In the genomic region with DNA sequence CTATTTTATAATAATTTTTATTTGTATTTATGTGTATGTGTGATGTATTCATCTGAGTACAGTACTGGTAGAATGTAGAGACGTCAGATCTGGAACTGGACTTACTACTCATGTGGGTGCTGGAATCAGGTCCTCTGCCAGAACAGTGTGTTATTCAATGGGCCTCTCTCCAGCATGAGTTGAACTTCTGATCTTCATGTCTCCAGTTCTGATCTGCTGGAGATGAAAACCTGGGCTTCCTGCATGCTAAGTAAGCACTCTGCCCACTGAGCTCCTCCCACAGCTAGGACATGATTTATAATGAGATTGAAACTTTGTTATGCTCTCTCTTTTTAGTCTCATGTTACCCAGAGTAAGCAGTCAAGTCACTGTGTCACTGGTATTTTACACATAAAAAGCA, we compare ENCODE assay signal across 14 mouse cellular contexts.
"Had no signal": no experiment of that assay in that cellular context is flagged by ENCODE, and none has a peak within 500 bp of the region (broad histone marks: within the 10 kb centered on the region; RNA-seq: fewer than 3 reads in every experiment).

No protein-coding gene starts in this region.

- H3K4me3 ChIP-seq: limb, embryonic 12.5 days; midbrain, embryonic 10.5 days; myocyte; neural tube, embryonic 15.5 days had no signal

- H3K27ac ChIP-seq: limb, embryonic 12.5 days; liver, embryonic 14.5 days; midbrain, embryonic 10.5 days; neural tube, embryonic 15.5 days had no signal

- DNase-seq: liver; lung, adult 2 months; lung, postnatal 36 days; midbrain, embryonic 14.5 days; spleen, adult 18-20 months; thymus, adult 18-20 months; thymus, postnatal 14 days had no signal

- H3K9me3 ChIP-seq: limb, embryonic 12.5 days; midbrain, embryonic 10.5 days; neural tube, embryonic 15.5 days had no signal

- ATAC-seq: intestine, embryonic 16.5 days; lung, postnatal 0 days had no signal

- H3K27me3 ChIP-seq: limb, embryonic 12.5 days; neural tube, embryonic 15.5 days had no signal

- H3K4me1 ChIP-seq: midbrain, embryonic 10.5 days; neural tube, embryonic 15.5 days had no signal

- H3K9ac ChIP-seq: limb, embryonic 12.5 days; liver, embryonic 14.5 days; neural tube, embryonic 15.5 days had no signal

- H3K4me2 ChIP-seq: limb, embryonic 12.5 days; neural tube, embryonic 15.5 days had no signal
